Mouse (Mus musculus): ENCODE data around the gene Prr22.

Prr22 gene

GRCm38 (mm10) chr17:56810245-56810644 lies 40.2 kb downstream of the Prr22 start:
- DNase-seq: peak; percentile 21

GRCm38 (mm10) chr17:56814316-56815056 lies 44.4 kb downstream of the Prr22 start:
- peak; percentile 24 for DNase-seq

- no peak for DNase-seq
Observed at GRCm38 (mm10) chr17:56815057-56815345, 45.0 kb downstream of the Prr22 start.

- peak; percentile 30 for DNase-seq
Observed at GRCm38 (mm10) chr17:56818067-56818636, 48.1 kb downstream of the Prr22 start.

GRCm38 (mm10) chr17:56819032-56819545 lies 49.0 kb downstream of the Prr22 start:
- no peak for DNase-seq

GRCm38 (mm10) chr17:56819694-56820111 lies 49.7 kb downstream of the Prr22 start:
- DNase-seq: peak; percentile 63

All from thymus, postnatal 14 days (tissue).